Mouse (Mus musculus): Measurements from ENCODE around the gene Txndc12. TPM values are rescaled to one million over a fixed set of nuclear protein-coding genes. Genes with fewer than 3 reads are reported as not detected.

The Txndc12 gene
- polyA plus RNA-seq (2012; rRNA removed) = 54.3 and 57.1 TPM in 2 replicates

DNA sequence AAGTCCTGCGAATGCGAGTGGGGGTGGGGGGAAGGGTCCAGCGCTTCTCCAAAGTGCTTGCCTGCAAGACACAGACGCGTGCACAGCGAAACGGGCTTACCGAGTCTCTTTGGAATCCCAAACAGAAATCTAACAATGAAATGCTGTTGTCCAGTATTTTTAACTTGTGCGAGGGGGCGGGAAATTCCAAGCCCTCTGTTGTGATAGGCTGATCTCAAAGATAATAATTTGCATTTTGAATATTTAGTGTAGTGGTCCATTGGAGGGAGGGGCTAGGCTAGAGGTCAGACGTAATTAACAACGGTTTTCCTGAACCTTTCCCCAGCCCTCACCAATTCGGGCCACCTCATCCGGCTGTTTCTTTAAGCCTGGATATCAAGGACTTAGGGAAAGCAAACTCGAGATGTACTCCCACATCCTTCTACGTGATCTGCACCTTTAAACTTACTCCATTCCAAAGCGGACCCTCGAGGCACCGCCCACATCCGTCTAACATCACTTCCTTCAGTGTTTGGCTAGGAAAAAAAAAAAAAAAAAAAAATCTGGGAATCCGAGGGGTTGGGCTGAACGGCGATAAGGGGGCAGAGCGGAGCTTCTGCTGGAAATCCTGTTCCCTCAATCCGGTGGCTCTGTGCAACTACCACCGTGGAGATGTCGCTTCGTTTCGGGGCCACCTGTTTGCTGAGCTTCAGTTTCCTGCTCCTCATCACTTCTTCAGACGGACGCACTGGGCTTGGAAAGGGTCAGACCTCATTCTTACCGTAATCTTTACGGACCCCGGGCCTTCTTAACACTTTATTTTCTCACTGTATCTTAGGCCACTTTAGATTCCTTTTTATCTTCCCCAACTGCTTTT lies at the start of gene Txndc12:
Gene Txndc12, plus strand, starts transcription at position 487 of the 856 bp plus-strand sequence.
- TF ChIP-seq POLR2A (IDR thresholded peaks at IDR 0.05; ENCODE audit: borderline replicate concordance, extremely low read depth, insufficient read depth, insufficient read length, poor library complexity, severe bottlenecking) (peak; percentile 19; the same call in 1 of the 2 replicates), CTCF (IDR thresholded peaks at IDR 0.05; ENCODE audit: borderline replicate concordance, extremely low read depth, insufficient read depth, insufficient read length) (no peak)
- DNase-seq (ENCODE audit: low read depth) = peak; percentile 98

GRCm38 (mm10) chr4:108789258-108789936 lies 45.0 kb upstream of the Txndc12 start:
- no peak for TF ChIP-seq POLR2A (IDR thresholded peaks at IDR 0.05; ENCODE audit: borderline replicate concordance, extremely low read depth, insufficient read depth, insufficient read length, poor library complexity, severe bottlenecking)
- TF ChIP-seq CTCF (IDR thresholded peaks at IDR 0.05; ENCODE audit: borderline replicate concordance, extremely low read depth, insufficient read depth, insufficient read length) = no peak
- DNase-seq (ENCODE audit: low read depth) = no peak

DNA sequence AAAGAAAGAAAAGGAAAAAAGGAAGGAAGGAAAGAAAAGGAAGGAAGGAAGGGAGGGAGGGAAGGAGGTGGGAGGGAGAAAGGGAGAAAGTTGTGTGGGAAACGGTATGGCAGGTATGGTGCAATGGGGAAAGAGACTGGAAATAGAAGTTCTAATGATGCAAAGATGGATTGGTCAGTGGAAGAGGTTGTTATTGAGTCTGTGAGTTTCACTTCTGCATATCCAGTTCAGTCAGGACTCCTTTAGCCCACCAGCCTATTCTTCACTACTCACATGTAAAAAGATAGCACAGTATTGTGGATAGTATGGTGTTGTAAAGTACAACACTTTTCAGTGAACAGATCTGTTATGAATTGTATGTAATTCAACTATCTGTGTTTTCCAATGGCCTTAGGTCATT lies 43.9 kb upstream of the Txndc12 start:
- TF ChIP-seq POLR2A (IDR thresholded peaks at IDR 0.05; ENCODE audit: borderline replicate concordance, extremely low read depth, insufficient read depth, insufficient read length, poor library complexity, severe bottlenecking) = no peak
- no peak for DNase-seq (ENCODE audit: low read depth)

GRCm38 (mm10) chr4:108793941-108794340 lies 40.5 kb upstream of the Txndc12 start:
- TF ChIP-seq POLR2A (IDR thresholded peaks at IDR 0.05; ENCODE audit: borderline replicate concordance, extremely low read depth, insufficient read depth, insufficient read length, poor library complexity, severe bottlenecking) = no peak
- no peak for TF ChIP-seq CTCF (IDR thresholded peaks at IDR 0.05; ENCODE audit: borderline replicate concordance, extremely low read depth, insufficient read depth, insufficient read length)
- no peak for DNase-seq (ENCODE audit: low read depth)

- no peak for DNase-seq (ENCODE audit: low read depth)
- no peak for TF ChIP-seq CTCF (IDR thresholded peaks at IDR 0.05; ENCODE audit: borderline replicate concordance, extremely low read depth, insufficient read depth, insufficient read length)
- no peak for TF ChIP-seq POLR2A (IDR thresholded peaks at IDR 0.05; ENCODE audit: borderline replicate concordance, extremely low read depth, insufficient read depth, insufficient read length, poor library complexity, severe bottlenecking)
Observed at GRCm38 (mm10) chr4:108796701-108797100, 37.7 kb upstream of the Txndc12 start.

- peak; percentile 67 for DNase-seq (ENCODE audit: low read depth)
- TF ChIP-seq POLR2A (IDR thresholded peaks at IDR 0.05; ENCODE audit: borderline replicate concordance, extremely low read depth, insufficient read depth, insufficient read length, poor library complexity, severe bottlenecking) = no peak
- TF ChIP-seq CTCF (IDR thresholded peaks at IDR 0.05; ENCODE audit: borderline replicate concordance, extremely low read depth, insufficient read depth, insufficient read length) = peak; percentile 71; the same call in 1 of the 2 replicates
Observed at GRCm38 (mm10) chr4:108798083-108798830, 36.1 kb upstream of the Txndc12 start.

GRCm38 (mm10) chr4:108803535-108803934 lies 30.9 kb upstream of the Txndc12 start:
- TF ChIP-seq POLR2A (IDR thresholded peaks at IDR 0.05; ENCODE audit: borderline replicate concordance, extremely low read depth, insufficient read depth, insufficient read length, poor library complexity, severe bottlenecking) = no peak
- no peak for TF ChIP-seq CTCF (IDR thresholded peaks at IDR 0.05; ENCODE audit: borderline replicate concordance, extremely low read depth, insufficient read depth, insufficient read length)
- DNase-seq (ENCODE audit: low read depth) = no peak

DNA sequence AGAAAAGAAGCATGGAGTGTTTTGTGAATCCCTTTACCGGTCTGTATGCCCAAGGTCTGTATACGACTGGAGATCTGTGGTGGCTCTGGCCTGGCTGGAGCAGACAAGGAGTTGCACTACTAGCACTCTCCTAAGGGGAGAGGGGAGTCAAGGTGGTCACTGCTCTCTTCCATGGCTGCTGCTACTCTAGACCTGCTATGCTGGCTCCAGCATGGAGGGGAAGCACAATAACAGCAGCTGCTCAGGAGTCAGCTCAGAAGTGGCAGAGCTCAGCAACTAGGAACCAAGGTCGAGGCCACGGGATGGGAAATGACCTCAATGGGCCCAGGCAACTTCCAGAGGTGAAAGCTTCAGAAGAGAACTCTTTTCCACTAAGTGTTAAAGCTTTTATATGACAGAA lies 23.3 kb upstream of the Txndc12 start:
- DNase-seq (ENCODE audit: low read depth) = no peak
- TF ChIP-seq CTCF (IDR thresholded peaks at IDR 0.05; ENCODE audit: borderline replicate concordance, extremely low read depth, insufficient read depth, insufficient read length) (no peak), POLR2A (IDR thresholded peaks at IDR 0.05; ENCODE audit: borderline replicate concordance, extremely low read depth, insufficient read depth, insufficient read length, poor library complexity, severe bottlenecking) (no peak)

DNA sequence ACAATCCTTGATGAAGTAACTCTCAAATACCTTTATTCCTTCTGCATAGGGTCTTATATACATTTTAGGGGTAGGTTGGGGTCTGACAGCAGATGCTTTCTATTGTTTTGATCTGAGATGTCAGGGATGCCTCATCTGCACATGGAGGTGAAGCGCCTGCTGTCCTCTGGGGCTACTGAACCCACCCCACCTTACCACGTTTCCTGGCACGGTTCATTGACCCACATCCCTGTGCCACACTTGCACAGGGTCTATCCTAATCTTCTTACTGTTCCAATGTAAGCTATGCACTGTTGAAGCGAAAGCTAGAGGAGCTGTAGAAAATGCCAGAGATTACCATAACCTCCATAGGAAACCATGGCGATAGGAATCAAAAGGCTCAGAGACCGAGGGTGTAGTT lies 22.9 kb upstream of the Txndc12 start:
- TF ChIP-seq CTCF (IDR thresholded peaks at IDR 0.05; ENCODE audit: borderline replicate concordance, extremely low read depth, insufficient read depth, insufficient read length) = no peak
- TF ChIP-seq POLR2A (IDR thresholded peaks at IDR 0.05; ENCODE audit: borderline replicate concordance, extremely low read depth, insufficient read depth, insufficient read length, poor library complexity, severe bottlenecking) = no peak
- DNase-seq (ENCODE audit: low read depth) = no peak

DNA sequence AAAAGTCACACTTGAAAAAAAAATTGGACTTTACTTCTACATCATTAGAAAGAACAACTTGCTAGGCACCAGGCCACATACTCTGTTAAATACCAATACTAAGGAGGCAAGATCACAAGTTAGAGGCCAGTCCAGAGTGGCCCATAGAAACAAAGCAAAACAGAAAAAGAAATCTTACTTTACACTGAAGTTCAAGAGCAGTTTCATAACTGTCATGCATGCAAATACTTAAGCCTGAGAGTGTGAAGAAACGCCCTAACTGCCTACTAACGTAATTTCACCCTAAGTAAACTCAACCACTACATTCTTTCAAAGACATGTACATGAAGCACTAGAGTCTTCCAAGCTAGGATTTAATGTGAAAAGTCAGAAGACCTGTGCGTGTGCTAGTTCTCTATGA lies 8.7 kb upstream of the Txndc12 start:
- DNase-seq (ENCODE audit: low read depth) = no peak
- TF ChIP-seq POLR2A (IDR thresholded peaks at IDR 0.05; ENCODE audit: borderline replicate concordance, extremely low read depth, insufficient read depth, insufficient read length, poor library complexity, severe bottlenecking) (no peak), CTCF (IDR thresholded peaks at IDR 0.05; ENCODE audit: borderline replicate concordance, extremely low read depth, insufficient read depth, insufficient read length) (no peak)

DNA sequence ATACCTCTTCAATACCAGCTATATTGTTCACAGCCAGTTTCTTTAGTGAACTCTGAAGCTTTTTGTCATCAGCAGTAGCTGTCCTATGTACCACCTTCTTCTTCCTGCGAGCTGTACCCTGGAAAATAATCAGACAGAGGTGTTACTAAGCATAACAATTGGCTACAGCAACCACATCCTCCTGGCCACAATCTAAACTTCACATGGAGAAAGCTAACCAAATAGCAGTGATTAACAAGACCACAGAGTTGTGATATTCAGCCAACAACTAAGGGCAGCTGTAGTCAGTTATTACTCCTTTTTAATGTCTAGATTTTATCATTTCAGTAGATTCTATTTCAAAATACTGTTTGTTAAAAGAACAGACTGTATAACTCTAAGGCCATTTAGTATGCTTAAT lies 8.3 kb upstream of the Txndc12 start:
- TF ChIP-seq POLR2A (IDR thresholded peaks at IDR 0.05; ENCODE audit: borderline replicate concordance, extremely low read depth, insufficient read depth, insufficient read length, poor library complexity, severe bottlenecking) = no peak
- no peak for TF ChIP-seq CTCF (IDR thresholded peaks at IDR 0.05; ENCODE audit: borderline replicate concordance, extremely low read depth, insufficient read depth, insufficient read length)
- DNase-seq (ENCODE audit: low read depth) = no peak
